Mouse (Mus musculus) E14TG2a.4 (cell line): Measurements from ENCODE around the gene Lrrc28.
A peak's percentile ranks its signal among the peaks of the same experiment; 100 is the strongest.

Experiments
- H3K27me3 ChIP-seq: 2 replicates; pipeline ENCODE4 v1.6.1; 2014; ENCODE audit warnings: low read length, control low read depth; ENCODE audit not compliant: insufficient read depth
- H3K36me3 ChIP-seq: 2 replicates; pipeline ENCODE4 v1.6.1; 2014; ENCODE audit warnings: low read length, control low read depth; ENCODE audit not compliant: insufficient read depth
- H3K4me1 ChIP-seq: replicated peaks from 2 replicates; pipeline ENCODE4 v1.6.1; 2014; ENCODE audit warnings: low read depth, low read length, control low read depth
- H3K4me3 ChIP-seq: replicated peaks from 2 replicates; pipeline ENCODE4 v1.5.1; 2014; ENCODE audit warnings: mild to moderate bottlenecking, low read length
- H3K9me3 ChIP-seq: 2 replicates; pipeline ENCODE4 v1.6.1; 2014; ENCODE audit warnings: low read length, control low read depth
- CTCF ChIP-seq: conservative IDR thresholded peaks from 2 replicates; pipeline ENCODE4 v1.5.1; 2014; ENCODE audit warnings: low read length
- NANOG ChIP-seq: IDR thresholded peaks from 2 replicates; pipeline ENCODE4 v1.6.1; 2014; ENCODE audit warnings: borderline replicate concordance, low read length, mixed read lengths
- POU5F1 ChIP-seq: IDR thresholded peaks from 2 replicates; pipeline ENCODE4 v1.6.1; 2014; ENCODE audit warnings: low read length, borderline replicate concordance

Lrrc28 gene

GRCm38 (mm10) chr7:67596961-67597360 is 48.1 kb downstream of the Lrrc28 start:
- H3K4me3 ChIP-seq, result no peak overlapping the region
- TF ChIP-seq CTCF, result no peak
- TF ChIP-seq POU5F1, result no peak
- TF ChIP-seq NANOG, result no peak

GRCm38 (mm10) chr7:67596322-67596721 is 48.7 kb downstream of the Lrrc28 start:
- Histone ChIP-seq H3K36me3 (no peaks in the 10 kb centered on the region), H3K27me3 (no peaks in the 10 kb centered on the region), H3K4me1 (peaks cover 2% of the 10 kb centered on the region; the same call in 1 of the 2 replicates), H3K4me3 (no peak overlapping the region), H3K9me3 (no peaks in the 10 kb centered on the region)
- no peak for TF ChIP-seq CTCF
- TF ChIP-seq POU5F1, result no peak
- TF ChIP-seq NANOG, result no peak

More at GRCm38 (mm10) chr7:67596961-67597360, 48.1 kb downstream of the Lrrc28 start:
- H3K27me3 ChIP-seq, result no peaks in the 10 kb centered on the region
- peaks cover 2% of the 10 kb centered on the region; the same call in 1 of the 2 replicates for H3K4me1 ChIP-seq
- no peaks in the 10 kb centered on the region for H3K9me3 ChIP-seq
- no peaks in the 10 kb centered on the region for H3K36me3 ChIP-seq

GRCm38 (mm10) chr7:67593902-67594301 is 51.2 kb downstream of the Lrrc28 start:
- H3K9me3 ChIP-seq, result no peaks in the 10 kb centered on the region
- no peaks in the 10 kb centered on the region for H3K27me3 ChIP-seq
- TF ChIP-seq NANOG (no peak), POU5F1 (no peak), CTCF (no peak)
- H3K36me3 ChIP-seq, result no peaks in the 10 kb centered on the region
- H3K4me1 ChIP-seq, result peaks cover 5% of the 10 kb centered on the region; the same call in 1 of the 2 replicates
- no peak overlapping the region for H3K4me3 ChIP-seq

- H3K4me1 ChIP-seq, result peaks cover 9% of the 10 kb centered on the region; the same call in 1 of the 2 replicates
- no peak for TF ChIP-seq CTCF
- TF ChIP-seq NANOG, result no peak
- TF ChIP-seq POU5F1, result no peak
- no peaks in the 10 kb centered on the region for H3K9me3 ChIP-seq
- H3K36me3 ChIP-seq, result no peaks in the 10 kb centered on the region
- H3K27me3 ChIP-seq, result no peaks in the 10 kb centered on the region
- H3K4me3 ChIP-seq, result no peak overlapping the region
These were observed 52.4 kb downstream of the Lrrc28 start for GRCm38 (mm10) chr7:67592670-67593069.

GRCm38 (mm10) chr7:67588743-67589142 is 56.3 kb downstream of the Lrrc28 start:
- peaks cover 9% of the 10 kb centered on the region; the same call in 1 of the 2 replicates for H3K4me1 ChIP-seq
- TF ChIP-seq CTCF, result no peak
- no peak for TF ChIP-seq POU5F1
- TF ChIP-seq NANOG, result 0 out of 2 replicates have a peak, but pooled peaks have one; percentile 15
- H3K27me3 ChIP-seq, result no peaks in the 10 kb centered on the region
- H3K36me3 ChIP-seq, result no peaks in the 10 kb centered on the region
- no peaks in the 10 kb centered on the region for H3K9me3 ChIP-seq
- no peak overlapping the region for H3K4me3 ChIP-seq

GRCm38 (mm10) chr7:67586479-67586878 is 58.6 kb downstream of the Lrrc28 start:
- Histone ChIP-seq H3K36me3 (no peaks in the 10 kb centered on the region), H3K4me1 (peaks cover 9% of the 10 kb centered on the region; the same call in 1 of the 2 replicates), H3K27me3 (no peaks in the 10 kb centered on the region), H3K9me3 (no peaks in the 10 kb centered on the region), H3K4me3 (no peak overlapping the region)
- no peak for TF ChIP-seq NANOG
- no peak for TF ChIP-seq POU5F1
- TF ChIP-seq CTCF, result no peak

GRCm38 (mm10) chr7:67583852-67584251 is 61.2 kb downstream of the Lrrc28 start:
- Histone ChIP-seq H3K27me3 (no peaks in the 10 kb centered on the region), H3K4me3 (no peak overlapping the region), H3K36me3 (no peaks in the 10 kb centered on the region), H3K9me3 (no peaks in the 10 kb centered on the region), H3K4me1 (peaks cover 3% of the 10 kb centered on the region; the same call in 1 of the 2 replicates)
- TF ChIP-seq NANOG, result peak; percentile 80; the same call in 1 of the 2 replicates
- TF ChIP-seq CTCF, result no peak

GRCm38 (mm10) chr7:67578783-67579482 is 66.1 kb downstream of the Lrrc28 start:
- Histone ChIP-seq H3K4me3 (no peak overlapping the region), H3K4me1 (no peaks in the 10 kb centered on the region), H3K27me3 (no peaks in the 10 kb centered on the region), H3K9me3 (no peaks in the 10 kb centered on the region), H3K36me3 (no peaks in the 10 kb centered on the region)
- TF ChIP-seq CTCF (no peak), POU5F1 (no peak), NANOG (peak; percentile 58)
